Mouse (Mus musculus) midbrain, embryonic 13.5 days (tissue): ENCODE results near the gene Spesp1. TPM values are rescaled to one million over a fixed set of nuclear protein-coding genes. Genes with fewer than 3 reads are reported as not detected.

Source experiments
- ATAC-seq: fragments of 200-750 bp; cut with Nextera tagmentation; 2 replicates; pipeline ENCODE4 v1.8.0; 2017; ENCODE audit warnings: mild to moderate bottlenecking, moderate TSS enrichment, moderate library complexity
- H3K27ac ChIP-seq: fragments of 300-500 bp; sonication (generic); 2 replicates; pipeline ENCODE4 v1.5.1; 2015; ENCODE audit warnings: inconsistent platforms, mild to moderate bottlenecking, moderate library complexity
- H3K27me3 ChIP-seq: fragments of 300-500 bp; sonication (generic); 2 replicates; pipeline ENCODE4 v1.6.1; 2015; ENCODE audit warnings: mild to moderate bottlenecking, inconsistent platforms
- H3K36me3 ChIP-seq: fragments of 300-500 bp; sonication (generic); 2 replicates; pipeline ENCODE4 v1.6.1; 2015; ENCODE audit warnings: mild to moderate bottlenecking, inconsistent platforms
- H3K4me1 ChIP-seq: fragments of 300-500 bp; sonication (generic); replicated peaks from 2 replicates; pipeline ENCODE4 v1.6.1; 2015; ENCODE audit warnings: inconsistent platforms
- H3K4me2 ChIP-seq: fragments of 300-500 bp; sonication (generic); replicated peaks from 2 replicates; pipeline ENCODE4 v1.6.1; 2015; ENCODE audit warnings: moderate library complexity, mild to moderate bottlenecking, inconsistent platforms
- H3K4me3 ChIP-seq: fragments of 300-500 bp; sonication (generic); replicated peaks from 2 replicates; pipeline ENCODE4 v1.5.1; 2015; ENCODE audit warnings: mild to moderate bottlenecking, inconsistent platforms
- H3K9ac ChIP-seq: fragments of 300-500 bp; sonication (generic); replicated peaks from 2 replicates; pipeline ENCODE4 v1.6.1; 2015; ENCODE audit warnings: mild to moderate bottlenecking, inconsistent platforms
- H3K9me3 ChIP-seq: fragments of 300-500 bp; sonication (generic); 2 replicates; pipeline ENCODE4 v1.6.1; 2016; ENCODE audit warnings: mild to moderate bottlenecking, inconsistent platforms
- WGBS: fragments of 180-500 bp; shearing (Covaris S2); methylation state at CpG from one replicate; pipeline ENCODE4 v1.1.7; 2015; 5-methylcytosine and 5-hydroxymethylcytosine counted together
- polyA plus RNA-seq: library from polyadenylated mRNA; unstranded; fragments of >200 nt; fragmentation: Nextera tagmentation; extraction: Ambion mirVana; gene quantifications from 2 replicates; pipeline ENCODE4 v1.2.1, GENCODE M21; 2015

Gene Spesp1
- polyA plus RNA-seq = 0.05 TPM in 1 of 2 replicates, not detected in the other

DNA sequence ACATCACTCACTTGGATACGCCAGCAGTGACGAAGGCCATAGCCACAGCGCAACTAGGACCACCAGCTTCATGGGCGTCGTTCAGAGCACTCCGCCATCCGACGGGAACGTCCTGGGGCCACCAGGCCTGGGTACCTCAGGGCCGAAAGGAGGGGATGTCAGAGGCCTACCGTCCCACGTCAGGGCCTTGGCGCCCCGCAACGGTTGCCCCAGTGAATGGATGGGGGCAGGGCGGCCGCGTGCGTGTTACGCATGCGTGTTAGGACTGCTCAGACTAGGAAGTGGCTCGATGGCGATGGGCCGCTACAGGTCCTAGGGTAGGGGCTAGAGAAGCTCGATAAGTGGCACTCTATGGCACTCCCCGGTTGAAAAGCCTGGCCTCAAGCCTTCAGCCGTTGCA lies at the start of gene Spesp1:
Gene Spesp1 (minus strand): TSS at position 218 of the 400 bp plus-strand sequence.
- H3K27ac ChIP-seq = no peak within 1 kb of the TSS
- no peaks in the 10 kb centered on the region for H3K36me3 ChIP-seq
- WGBS = 86% methylated on average over 27 of the region's 27 CpGs
- no peaks in the 10 kb centered on the region for H3K27me3 ChIP-seq
- ATAC-seq = no peak
- no peaks in the 10 kb centered on the region for H3K4me1 ChIP-seq
- no peak within 1 kb of the TSS for H3K4me3 ChIP-seq
- H3K9ac ChIP-seq = no peak within 1 kb of the TSS
- no peak within 1 kb of the TSS for H3K4me2 ChIP-seq
- H3K9me3 ChIP-seq = no peaks in the 10 kb centered on the region

DNA sequence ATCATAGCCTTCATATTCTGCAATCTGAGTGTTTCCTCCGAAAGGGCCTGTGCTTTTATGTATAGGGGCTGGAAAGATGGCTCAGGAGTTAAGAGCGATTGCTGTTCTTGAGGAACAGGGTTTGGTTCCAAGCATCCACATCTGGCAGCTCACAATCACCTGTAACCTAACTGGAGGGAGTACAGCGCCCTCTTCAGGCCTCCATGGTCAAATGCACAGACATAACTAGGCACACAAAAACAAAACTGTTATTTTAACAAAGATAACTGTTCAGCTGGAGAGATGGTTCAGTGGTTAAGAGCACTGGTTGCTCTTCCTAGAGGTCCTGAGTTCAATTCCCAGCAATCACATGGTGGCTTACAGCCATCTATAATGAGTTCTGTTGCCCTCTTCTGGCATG lies 44.0 kb upstream of the Spesp1 start:
- ATAC-seq = no peak
- 75% methylated on average over 3 of the region's 3 CpGs for WGBS

DNA sequence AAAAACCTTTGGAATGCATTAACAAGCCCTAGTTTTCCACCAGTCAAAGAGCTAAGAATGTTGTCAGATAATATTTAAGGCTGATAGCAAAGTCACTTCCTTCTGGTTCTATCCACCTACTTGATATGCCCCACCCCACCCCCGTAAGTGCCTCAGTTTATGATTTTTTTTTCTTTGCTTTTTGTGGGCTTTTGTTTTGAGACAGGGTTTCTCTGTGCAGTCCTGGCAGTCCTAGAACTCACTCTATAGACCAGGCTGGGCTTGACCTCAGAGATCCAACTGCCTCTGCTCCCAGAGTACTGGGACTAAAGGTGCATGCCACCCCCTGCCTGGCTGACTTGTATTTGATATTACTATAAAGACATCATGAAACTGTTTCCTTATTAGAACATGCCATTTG lies 41.8 kb upstream of the Spesp1 start:
- Histone ChIP-seq H3K27ac (no peak overlapping the region), H3K4me2 (no peak overlapping the region), H3K4me3 (no peak overlapping the region), H3K27me3 (no peaks in the 10 kb centered on the region), H3K9ac (no peak overlapping the region), H3K4me1 (no peaks in the 10 kb centered on the region), H3K36me3 (no peaks in the 10 kb centered on the region), H3K9me3 (no peaks in the 10 kb centered on the region)
- 77% methylated on average over 1 of the region's 1 CpGs for WGBS
- ATAC-seq = no peak

More for the DNA sequence above, 44.0 kb upstream of the Spesp1 start:
- Histone ChIP-seq H3K9me3 (no peaks in the 10 kb centered on the region), H3K36me3 (no peaks in the 10 kb centered on the region), H3K9ac (no peak overlapping the region), H3K4me1 (no peaks in the 10 kb centered on the region), H3K27me3 (no peaks in the 10 kb centered on the region), H3K4me2 (no peak overlapping the region), H3K27ac (no peak overlapping the region), H3K4me3 (no peak overlapping the region)

DNA sequence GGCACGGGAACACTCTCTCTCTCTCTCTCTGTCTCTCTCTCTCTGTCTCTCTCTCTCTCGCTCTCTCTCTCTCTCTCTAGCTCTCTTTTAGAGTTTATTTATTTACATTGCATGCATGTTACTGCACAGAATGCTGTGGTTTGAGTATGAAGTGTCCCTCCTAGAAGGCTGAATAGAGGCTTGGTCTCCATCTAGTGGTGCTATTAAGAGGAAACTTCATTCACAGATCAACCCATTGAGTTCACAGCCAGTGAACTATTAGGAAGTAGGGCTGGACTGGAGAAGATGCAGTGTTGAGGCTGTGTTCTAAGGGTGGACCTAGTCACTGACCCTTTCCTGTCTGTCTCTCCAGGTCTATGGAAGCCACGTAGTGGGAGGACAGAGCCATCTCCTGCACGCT lies 36.7 kb upstream of the Spesp1 start:
- Histone ChIP-seq H3K36me3 (no peaks in the 10 kb centered on the region), H3K4me1 (no peaks in the 10 kb centered on the region), H3K27ac (no peak overlapping the region), H3K9ac (no peak overlapping the region), H3K4me2 (no peak overlapping the region), H3K4me3 (no peak overlapping the region), H3K27me3 (no peaks in the 10 kb centered on the region), H3K9me3 (no peaks in the 10 kb centered on the region)
- WGBS = 88% methylated on average over 4 of the region's 4 CpGs
- no peak for ATAC-seq

DNA sequence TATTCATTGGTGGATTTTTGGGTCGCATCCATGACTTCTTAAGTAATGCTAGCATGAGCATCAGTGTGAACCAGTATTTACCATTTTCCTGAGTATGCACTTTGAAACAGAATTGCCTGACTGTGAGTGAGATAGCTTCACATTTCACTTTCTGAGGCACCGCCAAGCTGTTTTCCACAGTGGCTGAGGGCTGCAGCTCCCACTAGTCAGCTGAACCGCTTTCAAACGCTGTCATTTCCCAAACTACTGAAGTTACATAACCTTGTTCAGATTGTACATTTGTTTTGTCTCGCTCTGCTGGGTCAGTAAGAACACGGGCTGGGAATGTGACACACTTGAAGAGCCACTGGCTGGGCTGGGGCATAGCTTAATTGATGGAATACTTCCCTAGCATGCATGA lies 33.5 kb upstream of the Spesp1 start:
- Histone ChIP-seq H3K9me3 (no peaks in the 10 kb centered on the region), H3K4me1 (no peaks in the 10 kb centered on the region)

DNA sequence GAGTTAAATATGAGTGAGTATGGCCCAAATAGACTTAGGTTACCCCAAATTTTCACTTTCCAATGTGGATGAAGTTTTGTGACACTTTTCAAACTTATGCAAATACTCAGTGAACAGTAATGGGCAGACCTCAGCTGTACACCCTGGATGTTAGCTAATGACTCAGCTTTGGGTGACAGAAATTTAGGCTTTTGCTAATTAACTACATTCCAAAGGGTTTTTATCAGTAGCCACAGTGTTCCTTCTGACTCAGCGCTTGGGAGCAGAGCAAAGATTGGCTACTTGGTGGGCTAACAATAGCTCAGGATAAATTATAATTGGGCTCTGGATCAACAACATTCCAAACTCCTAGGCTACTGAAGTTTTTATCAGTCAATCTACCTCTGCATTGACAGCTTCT lies 14.9 kb upstream of the Spesp1 start:
- Histone ChIP-seq H3K4me3 (no peak overlapping the region), H3K4me1 (peaks cover 9% of the 10 kb centered on the region; the same call in 1 of the 2 replicates), H3K27me3 (no peaks in the 10 kb centered on the region), H3K27ac (no peak overlapping the region), H3K9me3 (no peaks in the 10 kb centered on the region), H3K36me3 (no peaks in the 10 kb centered on the region), H3K4me2 (no peak overlapping the region), H3K9ac (no peak overlapping the region)
- ATAC-seq = no peak
- 62% methylated on average over 1 of the region's 1 CpGs for WGBS

More for the DNA sequence above, 33.5 kb upstream of the Spesp1 start:
- Histone ChIP-seq H3K27ac (no peak overlapping the region), H3K9ac (no peak overlapping the region), H3K27me3 (no peaks in the 10 kb centered on the region), H3K36me3 (no peaks in the 10 kb centered on the region), H3K4me2 (no peak overlapping the region), H3K4me3 (no peak overlapping the region)
- 92% methylated on average over 6 of the region's 6 CpGs for WGBS
- ATAC-seq = no peak

DNA sequence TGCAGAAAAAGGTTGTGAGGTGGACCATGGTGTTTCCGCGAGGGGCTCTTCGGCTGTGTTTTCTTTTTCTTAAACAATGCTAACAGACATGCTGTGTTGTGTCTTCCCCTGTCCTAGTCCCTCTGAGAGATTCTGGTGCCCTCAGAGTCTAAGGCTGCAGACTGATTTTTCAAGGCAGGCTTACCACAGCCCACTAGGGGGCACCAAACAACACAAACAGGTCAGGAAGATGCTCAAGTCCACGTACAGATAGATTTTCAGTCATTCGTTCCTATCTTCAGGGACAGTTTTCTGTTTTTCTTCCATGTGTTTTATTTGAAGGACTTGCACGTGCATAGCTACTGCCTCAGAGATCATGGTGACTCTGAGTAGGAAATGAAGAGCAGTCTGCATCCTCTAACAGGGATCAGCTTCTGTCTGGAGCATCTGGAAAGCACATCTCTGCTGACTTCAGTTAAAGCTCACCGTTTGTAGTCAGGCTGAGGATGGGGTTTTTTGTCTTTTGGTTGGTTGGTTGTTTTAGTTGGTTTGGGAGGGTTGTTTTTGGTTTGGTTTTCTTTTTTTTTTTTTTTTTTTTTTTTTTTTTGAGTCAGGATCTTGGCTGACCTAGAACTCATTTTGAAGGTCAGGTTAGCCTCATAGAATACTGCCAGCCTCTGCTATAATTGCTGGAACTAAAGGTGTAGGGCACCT lies 13.1 kb upstream of the Spesp1 start:
- peaks cover 9% of the 10 kb centered on the region; the same call in 1 of the 2 replicates for H3K4me1 ChIP-seq
- WGBS = 33% methylated on average over 7 of the region's 7 CpGs
- no peaks in the 10 kb centered on the region for H3K27me3 ChIP-seq
- no peak overlapping the region for H3K27ac ChIP-seq
- no peak overlapping the region for H3K9ac ChIP-seq
- no peaks in the 10 kb centered on the region for H3K36me3 ChIP-seq
- H3K4me3 ChIP-seq = no peak overlapping the region
- H3K9me3 ChIP-seq = no peaks in the 10 kb centered on the region
- ATAC-seq = no peak
- no peak overlapping the region for H3K4me2 ChIP-seq

DNA sequence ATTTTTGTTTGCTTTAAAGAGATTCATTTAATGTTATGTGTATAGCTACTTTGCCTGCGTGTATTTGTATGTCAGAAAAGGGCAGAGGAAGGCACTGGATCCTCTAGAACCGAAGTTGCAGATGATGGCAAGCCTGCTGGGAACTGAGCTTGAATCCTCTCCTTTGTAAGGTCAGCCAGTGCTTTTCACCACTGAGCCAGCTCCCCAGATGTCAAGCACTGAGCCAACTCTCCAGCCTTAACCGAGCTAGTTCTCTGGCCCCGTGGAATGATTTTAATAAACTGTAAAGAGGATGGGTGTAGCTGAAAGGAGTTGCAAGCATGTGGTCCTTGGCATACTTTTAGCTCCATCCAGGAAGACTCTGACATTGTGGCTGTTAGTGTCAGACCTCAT lies 5.6 kb upstream of the Spesp1 start:
- H3K9ac ChIP-seq = no peak overlapping the region
- H3K4me1 ChIP-seq = no peaks in the 10 kb centered on the region
- 73% methylated on average over 4 of the region's 4 CpGs for WGBS
- no peak for ATAC-seq
- no peaks in the 10 kb centered on the region for H3K36me3 ChIP-seq
- no peak overlapping the region for H3K4me3 ChIP-seq
- H3K27me3 ChIP-seq = no peaks in the 10 kb centered on the region
- no peak overlapping the region for H3K27ac ChIP-seq
- H3K4me2 ChIP-seq = no peak overlapping the region
- no peaks in the 10 kb centered on the region for H3K9me3 ChIP-seq

DNA sequence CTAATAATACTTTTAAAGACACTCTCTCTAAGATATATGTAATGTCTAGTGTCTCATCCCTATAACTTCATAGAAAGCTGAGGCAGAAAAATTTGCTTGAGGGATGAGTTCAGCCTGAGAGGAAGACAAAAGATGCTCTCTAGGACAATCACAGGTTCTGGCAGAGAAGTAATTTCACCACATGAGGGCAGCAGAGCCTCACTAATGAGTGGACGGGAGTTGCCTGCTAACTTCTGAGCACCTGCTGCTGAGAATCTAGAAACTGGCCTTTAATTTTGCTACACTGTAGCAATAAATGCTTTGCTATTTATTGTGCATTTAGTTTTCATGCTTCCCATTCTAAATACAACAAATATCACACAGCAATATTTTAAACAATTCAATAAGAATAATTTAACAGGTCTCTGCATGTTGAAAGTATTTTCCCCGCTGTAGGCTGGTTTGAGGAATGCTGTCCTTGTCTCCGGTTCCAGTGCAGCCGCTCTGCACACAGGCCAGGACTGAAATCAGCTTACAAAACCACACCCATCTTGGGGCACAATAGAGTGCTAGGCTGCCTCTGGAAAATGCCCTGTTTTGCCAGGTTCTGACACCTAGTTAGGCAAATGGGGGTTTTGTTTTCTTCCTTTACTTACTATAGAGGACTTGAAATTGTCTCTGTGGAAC lies 5.1 kb upstream of the Spesp1 start:
- ATAC-seq = peak; percentile 34; the same call in 1 of the 2 replicates
- Histone ChIP-seq H3K9ac (no peak overlapping the region), H3K27ac (no peak overlapping the region), H3K27me3 (no peaks in the 10 kb centered on the region), H3K36me3 (no peaks in the 10 kb centered on the region), H3K4me2 (no peak overlapping the region), H3K4me3 (no peak overlapping the region), H3K9me3 (no peaks in the 10 kb centered on the region), H3K4me1 (no peaks in the 10 kb centered on the region)
- 26% methylated on average over 4 of the region's 4 CpGs for WGBS

DNA sequence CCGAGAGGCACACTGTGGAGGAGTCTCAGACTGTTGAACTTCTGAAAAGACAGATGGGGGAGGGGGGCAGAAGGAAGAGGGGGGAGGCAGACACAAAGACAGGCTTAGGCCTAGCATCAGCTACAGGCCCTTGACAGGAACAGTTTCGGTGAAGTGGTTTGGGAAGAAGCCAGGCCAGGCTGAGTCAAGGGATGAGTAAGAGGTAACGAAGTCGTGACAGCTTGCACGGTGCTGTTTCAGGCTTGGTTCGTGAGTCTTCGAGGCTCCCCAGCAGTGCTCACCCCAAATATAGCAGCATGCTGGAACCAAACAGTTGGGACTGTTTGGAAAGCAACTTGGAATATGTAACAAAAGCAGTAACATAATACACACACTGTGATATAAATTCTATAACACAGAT lies 2.3 kb upstream of the Spesp1 start:
- H3K36me3 ChIP-seq = no peaks in the 10 kb centered on the region
- no peak overlapping the region for H3K9ac ChIP-seq
- H3K27me3 ChIP-seq = no peaks in the 10 kb centered on the region
- no peak overlapping the region for H3K4me3 ChIP-seq
- H3K27ac ChIP-seq = no peak overlapping the region
- 71% methylated on average over 7 of the region's 7 CpGs for WGBS
- H3K4me2 ChIP-seq = no peak overlapping the region
- ATAC-seq = no peak
- H3K9me3 ChIP-seq = no peaks in the 10 kb centered on the region
- H3K4me1 ChIP-seq = no peaks in the 10 kb centered on the region

DNA sequence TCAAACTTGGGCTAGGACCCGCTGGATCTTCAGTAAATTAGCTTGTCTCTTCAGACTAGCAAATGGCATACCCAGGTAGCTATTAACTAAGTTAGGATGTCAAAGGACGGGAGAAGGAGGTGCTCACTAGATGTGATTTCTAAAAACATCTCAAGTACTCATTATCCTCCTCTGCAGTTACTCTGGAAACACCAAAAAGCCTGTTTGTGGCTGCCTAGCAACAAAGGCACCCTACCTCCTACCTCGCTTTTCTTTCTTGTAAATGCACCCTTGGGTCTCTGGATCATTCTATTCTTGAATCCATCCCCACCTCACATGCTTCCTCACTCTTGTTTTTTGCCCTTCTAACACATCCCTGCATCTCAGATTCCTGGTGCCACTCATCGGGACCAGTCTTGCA lies 5.1 kb downstream of the Spesp1 start:
- H3K9ac ChIP-seq = no peak overlapping the region
- H3K27ac ChIP-seq = no peak overlapping the region
- H3K4me2 ChIP-seq = no peak overlapping the region
- H3K4me1 ChIP-seq = no peaks in the 10 kb centered on the region
- WGBS = 56% methylated on average over 4 of the region's 4 CpGs
- no peaks in the 10 kb centered on the region for H3K9me3 ChIP-seq
- no peak for ATAC-seq
- H3K4me3 ChIP-seq = no peak overlapping the region
- no peaks in the 10 kb centered on the region for H3K27me3 ChIP-seq
- no peaks in the 10 kb centered on the region for H3K36me3 ChIP-seq

DNA sequence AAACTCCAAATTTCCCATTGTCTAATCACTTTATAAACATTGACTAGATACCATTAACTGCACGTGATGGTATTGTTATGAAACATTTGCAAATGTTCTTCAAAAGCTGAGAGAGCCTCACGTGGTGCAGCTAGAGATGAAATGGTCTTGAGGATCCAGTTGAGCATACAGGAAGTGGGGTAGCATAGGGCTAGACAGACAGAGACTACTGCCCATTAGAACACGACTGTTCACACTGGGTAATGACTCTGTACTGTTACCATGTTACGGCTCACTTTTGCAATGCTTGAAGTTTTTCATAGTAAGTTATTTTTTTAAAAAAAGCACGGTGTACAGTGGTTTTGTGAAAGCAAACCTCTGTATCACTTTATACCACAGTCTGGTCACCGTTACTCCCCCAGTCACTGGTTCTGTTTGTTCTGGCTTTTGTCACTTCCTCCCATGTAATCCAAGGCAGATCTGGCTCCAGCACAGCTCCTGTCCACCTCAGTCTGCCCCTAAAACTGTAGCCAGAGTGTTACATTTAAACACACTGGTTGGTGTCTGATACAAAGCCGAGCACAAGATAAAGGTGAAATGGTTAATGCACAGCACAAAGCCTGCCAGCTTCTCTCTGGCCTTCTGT lies 11.1 kb downstream of the Spesp1 start:
- H3K27me3 ChIP-seq = no peaks in the 10 kb centered on the region
- WGBS = 74% methylated on average over 7 of the region's 7 CpGs
- no peak overlapping the region for H3K27ac ChIP-seq
- H3K4me3 ChIP-seq = no peak overlapping the region
- no peak overlapping the region for H3K4me2 ChIP-seq
- H3K36me3 ChIP-seq = no peaks in the 10 kb centered on the region
- H3K4me1 ChIP-seq = no peaks in the 10 kb centered on the region
- no peak overlapping the region for H3K9ac ChIP-seq
- ATAC-seq = no peak
- H3K9me3 ChIP-seq = no peaks in the 10 kb centered on the region
